Mouse (Mus musculus) heart, adult 9 months (tissue): ENCODE data around the gene C2cd4c.

Experiments used
- DNase-seq, 2 experiments: peaks; one replicate each; pipeline ENCODE4 v3.0.0; 2022; ENCODE audit warnings: low spot score in 2 of 2

The C2cd4c gene

GRCm38 (mm10) chr10:79578891-79579290, 34.9 kb downstream of the C2cd4c start:
- no peak for DNase-seq

- DNase-seq, result no peak
Observed at GRCm38 (mm10) chr10:79578276-79578675, 35.5 kb downstream of the C2cd4c start.

- DNase-seq, result no peak
Observed at GRCm38 (mm10) chr10:79577376-79577775, 36.4 kb downstream of the C2cd4c start.

GRCm38 (mm10) chr10:79575754-79576153, 38.1 kb downstream of the C2cd4c start:
- no peak for DNase-seq

GRCm38 (mm10) chr10:79574796-79575195, 39.0 kb downstream of the C2cd4c start:
- no peak for DNase-seq

- DNase-seq, result no peak
Observed at GRCm38 (mm10) chr10:79574350-79574749, 39.5 kb downstream of the C2cd4c start.

- DNase-seq, result no peak
Observed at GRCm38 (mm10) chr10:79573611-79574010, 40.2 kb downstream of the C2cd4c start.

- no peak for DNase-seq
Observed at GRCm38 (mm10) chr10:79571314-79571713, 42.5 kb downstream of the C2cd4c start.

- no peak for DNase-seq
Observed at GRCm38 (mm10) chr10:79569921-79570320, 43.9 kb downstream of the C2cd4c start.

- no peak for DNase-seq
Observed at GRCm38 (mm10) chr10:79559716-79560115, 54.1 kb downstream of the C2cd4c start.

- no peak for DNase-seq
Observed at GRCm38 (mm10) chr10:79557496-79557895, 56.3 kb downstream of the C2cd4c start.

- DNase-seq, result no peak
Observed at GRCm38 (mm10) chr10:79556951-79557350, 56.9 kb downstream of the C2cd4c start.
